Mouse (Mus musculus) gastrocnemius, adult 2 months (tissue): ENCODE data around the gene Inafm2. TPM values are rescaled to one million over a fixed set of nuclear protein-coding genes. Genes with fewer than 3 reads are reported as not detected.

Experiments
- DNase-seq: peaks from one replicate; pipeline ENCODE4 v3.0.0; 2022
- H3K27ac ChIP-seq: fragments of 200-600 bp; 2 replicates; pipeline ENCODE4 v1.8.1; 2022; ENCODE audit warnings: mild to moderate bottlenecking
- H3K4me3 ChIP-seq: fragments of 200-600 bp; 2 replicates; pipeline ENCODE4 v1.8.1; 2022; ENCODE audit warnings: mild to moderate bottlenecking, moderate library complexity
- CTCF ChIP-seq: fragments of 200-600 bp; IDR thresholded peaks from 2 replicates; pipeline ENCODE4 v1.8.1; 2022; ENCODE audit warnings: antibody characterized with exemption, mild to moderate bottlenecking, moderate library complexity
- intact Hi-C: fragments of 180-260 bp; cut with DNase I; formaldehyde crosslinking; loops from one replicate; pipeline ENCODE4 v1.15.1; 2025
- total RNA-seq, 2 experiments: library from RNA; stranded (reverse); gene quantifications; 2 replicates each; pipeline ENCODE4 v1.2.3; 2021

The Inafm2 gene
- total RNA-seq, 2 experiments from 2014 or later = 5.2 to 5.8 TPM

DNA sequence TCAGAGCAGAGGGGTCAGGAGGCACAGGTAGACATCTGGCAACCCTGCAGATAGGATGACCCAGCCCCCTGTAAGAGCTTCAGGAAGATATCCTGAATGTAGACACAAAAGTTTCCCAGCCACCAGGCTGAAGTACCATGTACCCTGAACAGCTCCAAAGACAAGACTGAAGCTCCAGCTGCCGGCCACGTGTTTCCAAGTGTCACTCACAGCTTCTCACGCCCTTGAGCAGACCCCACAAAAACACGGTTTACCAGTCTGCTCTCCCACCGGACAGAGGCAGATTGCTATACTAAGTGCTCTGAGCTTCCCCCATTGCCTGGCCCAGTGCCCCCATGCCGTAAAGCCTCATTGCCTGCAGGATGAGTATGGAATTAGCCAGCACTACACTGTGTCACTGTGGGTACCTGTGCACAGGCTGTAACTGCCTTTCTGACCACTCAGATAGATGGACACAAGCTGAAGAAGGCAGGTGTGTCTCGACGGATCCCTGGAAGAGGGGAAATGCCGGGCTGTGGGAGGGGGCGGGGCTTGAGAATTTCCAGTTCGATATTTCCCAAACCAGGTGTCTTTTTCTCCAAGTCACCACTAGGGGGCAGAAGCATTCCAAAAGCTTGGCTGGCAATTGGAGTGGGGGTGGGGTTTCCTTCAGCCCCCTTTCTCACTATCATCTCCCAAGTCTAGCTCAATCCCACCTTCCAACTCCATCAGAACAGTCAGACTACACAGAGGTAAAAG, 18.7 kb downstream of the Inafm2 start:
- intact Hi-C loops = loop anchor here (2.0 to 10.0 kb wide), 2 partner anchors 119 to 211 kb away; no protein-coding TSS in a partner anchor
- peak overlapping the region; percentile 63 for H3K27ac ChIP-seq
- peak overlapping the region; percentile 45; the same call in 1 of the 2 replicates for H3K4me3 ChIP-seq
- peak; percentile 56 for DNase-seq
- peak; percentile 71 for TF ChIP-seq CTCF

DNA sequence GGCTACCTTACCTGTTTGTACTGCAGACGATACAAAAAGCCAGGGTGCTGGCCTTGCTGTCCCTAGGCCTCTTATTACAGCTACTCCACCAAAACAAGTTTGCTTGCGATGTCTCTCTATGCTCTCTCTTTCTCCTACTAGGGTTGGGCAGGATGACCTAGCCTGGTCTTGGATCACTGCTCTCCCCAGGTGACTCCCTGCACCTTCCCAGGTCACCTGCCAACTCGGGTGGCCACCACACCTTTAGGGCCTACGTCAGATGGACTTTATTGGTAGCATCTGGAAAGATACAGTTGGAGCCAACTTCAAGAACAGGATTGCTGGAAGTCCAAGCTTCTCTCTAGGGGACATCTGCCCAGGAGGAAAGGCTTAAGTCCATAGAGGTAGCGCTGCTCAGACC, 19.3 kb downstream of the Inafm2 start:
- Histone ChIP-seq H3K4me3 (no peak overlapping the region), H3K27ac (no peak overlapping the region)
- intact Hi-C loops = loop anchor here (2.0 to 10.0 kb wide), 2 partner anchors 118 to 210 kb away; no protein-coding TSS in a partner anchor
- no peak for DNase-seq
- TF ChIP-seq CTCF = no peak

DNA sequence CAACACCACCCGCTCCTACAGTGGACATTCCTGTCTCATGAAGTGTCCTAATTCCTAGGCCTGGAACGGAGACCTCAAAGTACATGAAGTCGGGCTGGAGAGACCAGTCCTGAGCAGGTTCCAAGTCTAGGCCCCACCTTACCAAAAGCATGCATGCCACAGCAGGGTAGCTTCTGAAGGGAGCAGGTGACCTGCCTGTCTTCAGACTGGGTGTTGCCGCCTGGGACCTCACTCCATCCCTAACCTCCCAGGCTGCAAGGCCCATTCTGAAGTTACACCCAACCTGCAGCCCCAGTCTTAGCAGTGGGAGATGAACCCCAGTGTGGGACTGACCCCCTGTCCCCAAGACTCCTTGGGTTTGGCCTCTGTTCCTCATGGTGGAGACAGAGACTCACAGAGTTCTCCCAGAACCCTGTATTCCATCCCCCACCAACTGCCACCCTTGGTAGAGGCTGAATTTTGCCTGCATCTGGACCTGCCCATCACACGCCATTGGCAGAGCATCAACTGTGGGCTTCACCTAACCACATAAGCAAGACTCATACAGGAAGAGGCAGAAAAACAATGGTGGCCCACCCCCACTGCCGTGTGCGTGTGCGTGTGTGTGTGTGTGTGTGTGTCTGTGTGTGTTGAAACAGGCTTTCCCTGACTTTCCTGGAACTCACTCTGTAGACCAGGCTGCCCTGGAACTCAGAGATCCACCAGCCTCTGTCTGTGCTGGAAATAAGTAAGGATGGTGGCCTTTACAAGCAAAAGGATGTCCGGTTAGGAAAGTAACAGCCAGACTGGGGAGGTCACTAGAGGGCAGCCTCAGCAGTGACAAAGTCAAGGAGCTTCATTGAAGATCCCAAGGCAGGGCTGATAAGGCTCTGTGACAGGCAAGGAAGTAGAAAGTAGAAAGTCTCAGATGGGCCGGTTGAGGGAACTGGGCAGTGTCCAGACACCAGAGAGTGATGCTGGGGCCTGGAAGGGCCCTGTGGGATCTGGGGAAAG, 20.8 kb downstream of the Inafm2 start:
- Histone ChIP-seq H3K27ac (no peak overlapping the region), H3K4me3 (no peak overlapping the region)
- intact Hi-C loops = loop anchor here (10.0 kb wide), 1 partner anchor 208 kb away; no protein-coding TSS in a partner anchor
- no peak for DNase-seq
- peak; percentile 11; the same call in 1 of the 2 replicates for TF ChIP-seq CTCF

- Histone ChIP-seq H3K27ac (no peak within 1 kb of the TSS), H3K4me3 (no peak within 1 kb of the TSS)
- intact Hi-C loops = no loop called here
- TF ChIP-seq CTCF = no peak
- no peak for DNase-seq
These were observed 26.8 kb downstream of the Inafm2 start, which contains the start of gene Phgr1 for GRCm38 (mm10) chr2:118772158-118772874. Gene Phgr1 (plus strand): TSS chr2:118772769.

DNA sequence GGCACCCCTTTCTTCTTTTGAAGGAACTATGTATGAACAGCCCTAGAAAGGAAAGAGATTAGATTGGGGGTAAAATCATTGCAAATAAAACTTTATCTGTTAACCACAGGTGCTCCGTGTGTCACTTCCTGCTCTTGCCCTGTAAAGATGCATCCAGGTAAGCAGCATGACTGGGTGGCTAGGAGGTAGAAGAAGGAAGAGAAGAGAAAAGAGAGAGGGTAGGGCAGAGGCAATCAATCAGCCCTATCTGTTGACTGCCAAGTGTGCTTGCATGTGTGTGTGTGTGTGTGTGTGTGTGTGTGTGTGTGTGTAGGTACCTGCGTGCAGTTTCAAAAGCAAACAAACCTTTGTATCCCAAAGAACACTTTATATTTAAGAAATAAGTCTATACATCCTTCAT, 29.0 kb downstream of the Inafm2 start:
- no peak for TF ChIP-seq CTCF
- DNase-seq = no peak
- Histone ChIP-seq H3K4me3 (no peak overlapping the region), H3K27ac (no peak overlapping the region)
- intact Hi-C loops = no loop called here

DNA sequence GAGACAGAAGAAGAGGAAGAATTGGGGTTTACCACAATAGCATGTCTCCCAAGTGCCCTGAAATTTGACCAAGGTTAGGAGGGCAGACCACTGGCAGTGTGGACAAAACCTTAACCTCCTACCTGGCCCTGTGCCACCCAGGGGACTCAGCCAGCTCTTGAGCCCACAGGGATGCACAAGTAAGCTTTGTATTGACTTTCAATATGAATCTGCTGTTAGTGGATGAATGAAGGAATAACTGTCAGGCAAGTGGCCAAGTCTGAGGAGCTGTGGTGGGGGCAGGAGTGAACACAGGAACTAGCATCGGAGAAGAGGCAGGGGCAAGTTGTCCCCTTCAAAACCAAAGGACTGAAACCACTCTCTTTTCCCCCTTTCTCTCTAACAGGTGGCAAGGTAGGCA, 29.8 kb downstream of the Inafm2 start:
- Histone ChIP-seq H3K27ac (no peak overlapping the region), H3K4me3 (no peak overlapping the region)
- no peak for TF ChIP-seq CTCF
- no peak for DNase-seq
- intact Hi-C loops = no loop called here

GRCm38 (mm10) chr2:118775846-118776245, 30.3 kb downstream of the Inafm2 start:
- Histone ChIP-seq H3K4me3 (no peak overlapping the region), H3K27ac (no peak overlapping the region; the same call in 1 of the 2 replicates)
- DNase-seq = no peak
- intact Hi-C loops = no loop called here
- no peak for TF ChIP-seq CTCF

DNA sequence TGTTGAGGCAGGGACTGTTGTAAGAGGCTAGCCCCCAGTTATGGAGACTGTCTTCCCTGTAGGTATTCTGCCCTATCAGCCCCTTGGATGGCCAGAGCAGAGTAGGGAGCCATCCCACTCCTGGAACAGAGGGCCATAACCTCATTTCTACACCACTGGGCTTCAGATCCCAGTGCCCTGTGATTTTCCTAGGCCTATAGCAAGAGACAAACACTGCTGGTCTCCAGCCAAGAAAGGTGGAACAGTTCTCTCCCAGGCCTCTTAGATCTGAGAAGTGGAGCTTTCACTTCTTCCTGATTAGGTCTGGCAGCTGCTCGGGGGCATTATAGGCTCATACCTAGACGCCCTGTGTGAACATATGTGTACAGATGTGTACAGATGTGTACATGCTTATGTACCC, 30.7 kb downstream of the Inafm2 start:
- DNase-seq = no peak
- peak overlapping the region; percentile 25; the same call in 1 of the 2 replicates for H3K27ac ChIP-seq
- intact Hi-C loops = no loop called here
- no peak overlapping the region for H3K4me3 ChIP-seq
- no peak for TF ChIP-seq CTCF

DNA sequence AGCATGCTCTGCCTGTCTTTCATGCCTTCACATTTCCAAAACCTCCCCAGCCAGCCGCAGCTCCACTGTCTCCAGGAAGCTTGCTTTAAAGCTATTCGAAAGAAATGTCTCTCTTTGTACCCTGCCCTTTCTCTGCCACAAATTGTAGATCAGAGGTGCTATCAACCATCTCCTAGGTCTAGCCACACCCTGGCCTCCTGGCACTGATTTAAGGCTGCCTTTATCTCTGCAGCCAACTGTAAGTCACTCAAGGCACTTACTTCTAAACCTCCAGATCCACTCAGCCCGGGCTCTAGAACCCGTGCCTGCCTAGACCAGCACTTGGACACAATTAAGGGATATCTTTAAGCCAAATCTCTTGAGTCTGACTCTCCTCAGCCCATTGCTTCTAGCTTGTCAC, 32.9 kb downstream of the Inafm2 start:
- intact Hi-C loops = no loop called here
- DNase-seq = no peak
- H3K27ac ChIP-seq = no peak overlapping the region
- no peak overlapping the region for H3K4me3 ChIP-seq
- TF ChIP-seq CTCF = no peak

DNA sequence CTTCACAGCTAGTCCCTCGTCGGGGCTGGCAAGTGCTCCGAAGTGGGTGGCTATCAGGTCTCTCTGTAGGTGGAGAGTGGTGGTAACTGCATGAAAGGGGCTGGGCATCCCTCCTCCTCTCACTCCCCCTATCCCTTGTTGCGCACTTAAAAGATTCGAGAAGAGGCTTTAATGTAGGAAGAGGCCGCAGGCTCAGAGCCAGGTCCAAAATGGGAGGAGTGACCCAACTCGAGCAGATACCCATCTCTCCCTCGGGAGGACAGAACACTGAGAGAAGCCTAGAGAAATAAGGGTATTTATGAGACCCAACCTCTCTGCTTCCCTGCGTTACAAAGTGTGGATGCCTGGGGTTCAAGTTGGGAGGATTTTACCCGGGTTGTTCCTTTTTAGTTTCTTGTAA, 33.5 kb downstream of the Inafm2 start:
- no peak for TF ChIP-seq CTCF
- H3K4me3 ChIP-seq = peak overlapping the region; percentile 61
- DNase-seq = no peak
- H3K27ac ChIP-seq = no peak overlapping the region
- intact Hi-C loops = no loop called here

DNA sequence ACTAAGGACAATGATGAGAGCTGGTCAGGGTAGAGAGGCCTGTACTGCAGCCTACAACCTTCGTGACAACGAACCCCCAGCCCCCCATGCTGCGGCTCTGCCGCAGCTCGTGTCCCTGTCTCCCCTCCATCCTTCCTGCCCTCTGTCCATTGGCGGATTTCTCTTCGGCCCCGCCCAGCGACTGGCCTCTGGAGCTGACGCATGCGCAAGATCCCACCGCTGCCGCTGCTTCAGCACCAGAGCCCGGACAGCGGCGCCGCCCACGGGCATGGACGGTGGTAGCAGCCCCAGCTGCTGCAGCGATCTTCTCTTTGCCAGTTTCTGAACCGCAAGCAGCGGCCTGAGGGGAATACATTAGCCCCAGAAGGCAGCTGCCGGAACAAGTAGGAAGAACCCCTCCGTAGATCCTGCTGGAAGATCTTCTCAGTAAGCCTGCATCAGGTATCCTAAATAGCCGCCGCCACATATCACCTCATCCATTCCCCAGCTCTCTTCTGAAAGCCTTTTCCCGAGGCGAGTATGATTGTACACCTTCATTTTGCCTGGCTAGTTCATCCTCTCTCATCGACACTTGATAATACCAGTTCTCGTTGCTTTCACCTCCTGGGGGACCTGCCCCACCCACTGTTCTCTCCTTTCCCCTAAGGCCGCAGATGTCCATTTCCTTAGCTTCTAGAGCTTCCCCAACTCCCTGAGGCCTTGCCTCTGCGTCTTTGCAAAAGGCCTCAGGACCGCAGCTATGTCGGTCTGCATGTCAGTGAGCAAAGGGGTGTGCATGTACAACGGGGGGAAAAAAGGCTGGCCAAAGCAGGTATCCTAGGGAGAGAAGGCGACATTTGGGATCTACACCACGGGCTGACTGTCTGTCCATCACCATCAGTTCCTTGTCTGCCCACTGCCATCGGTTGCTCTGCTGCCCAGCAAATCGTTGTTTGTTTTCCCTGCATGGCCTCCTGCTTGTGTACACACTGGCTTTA, 34.2 kb downstream of the Inafm2 start, which contains the start of gene Disp2:
TSS of gene Disp2 (plus strand) at position 216 of the 977 bp plus-strand sequence.
- peak; percentile 57 for TF ChIP-seq CTCF
- Histone ChIP-seq H3K27ac (no peak within 1 kb of the TSS), H3K4me3 (peak within 1 kb of the TSS; percentile 61)
- intact Hi-C loops = loop anchor here (5.0 kb wide), 1 partner anchor 37 kb away; no protein-coding TSS in a partner anchor
- peak; percentile 96 for DNase-seq
